Mouse (Mus musculus): ENCODE data around the gene Atp2b2.

DNA sequence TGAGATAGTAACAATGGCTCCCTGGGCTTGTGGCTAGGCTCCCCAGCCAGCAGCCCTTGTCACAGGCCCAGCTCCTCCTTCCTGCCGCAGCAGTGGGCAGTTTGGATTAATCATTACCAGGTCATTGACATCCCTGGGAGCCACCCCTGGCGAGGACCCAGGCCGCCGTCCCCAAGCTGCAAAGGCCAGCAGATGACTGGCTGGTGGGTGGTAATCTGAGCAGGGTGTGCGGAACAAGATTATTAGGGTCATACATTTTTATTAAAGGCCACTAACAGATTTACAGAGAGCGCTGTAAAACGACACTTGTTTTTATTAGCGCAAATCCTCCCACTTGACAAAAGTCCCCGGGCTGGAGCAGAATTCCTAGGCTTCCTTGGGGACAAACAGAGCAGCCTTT, 29.6 kb downstream of the Atp2b2 start:
- TF ChIP-seq CTCF (IDR thresholded peaks at IDR 0.05; ENCODE audit: low read depth, low read length): no peak
- TF ChIP-seq POLR2A (IDR thresholded peaks at IDR 0.05; ENCODE audit: extremely low read depth, insufficient read depth, low read length): no peak
